Mouse (Mus musculus): ENCODE results near the gene Adam12. TPM values are rescaled to one million over a fixed set of nuclear protein-coding genes. Genes with fewer than 3 reads are reported as not detected.

The Adam12 gene
- polyA plus RNA-seq, 1 experiment from 2014 or later = 4.8 TPM

DNA sequence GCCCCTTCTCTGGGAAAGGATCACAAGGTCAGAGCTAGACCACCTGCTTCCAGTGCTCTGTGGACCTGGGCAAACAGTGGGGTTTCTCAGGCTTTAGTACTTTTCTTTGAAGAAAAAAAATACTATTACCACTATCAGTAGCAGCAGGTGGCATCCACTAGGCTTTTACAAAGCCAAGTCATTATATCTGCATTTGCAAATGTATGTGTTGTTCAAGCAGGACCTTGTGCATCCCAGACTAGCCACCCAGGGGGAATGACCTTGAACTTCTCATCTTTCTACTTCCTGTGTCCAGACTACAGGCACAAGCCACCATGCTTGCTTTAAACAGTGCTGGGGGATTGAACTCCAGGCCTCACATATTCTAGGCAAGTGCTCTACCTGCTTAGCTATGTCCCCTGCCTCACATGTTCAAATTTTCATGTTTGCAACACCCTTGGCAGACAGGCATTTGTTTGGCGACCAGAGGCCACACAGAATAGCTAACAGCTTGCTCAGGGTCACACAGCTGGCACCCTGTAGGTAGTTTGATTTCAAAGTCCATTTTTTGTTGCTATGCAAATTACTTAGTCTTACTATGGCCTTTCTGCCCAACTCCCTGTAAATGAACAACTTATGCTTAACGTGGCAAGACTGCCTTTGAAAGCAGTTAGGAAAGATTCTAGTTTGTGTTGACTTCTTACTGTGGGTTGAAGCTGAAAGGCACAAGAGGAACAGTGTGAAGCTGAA lies 209.6 kb downstream of the Adam12 start:
- peaks cover 14% of the 10 kb centered on the region for H3K4me1 ChIP-seq (replicated peaks)
- H3K9me3 ChIP-seq = no peaks in the 10 kb centered on the region
- 49% methylated on average over 2 of the region's 2 CpGs for WGBS
- no peak overlapping the region for H3K4me3 ChIP-seq
- H3K27me3 ChIP-seq = no peaks in the 10 kb centered on the region
- no peak overlapping the region for H3K9ac ChIP-seq
- no peak overlapping the region for H3K27ac ChIP-seq (replicated peaks)
- no peak for ATAC-seq (ENCODE audit: low FRiP score, low read depth)
- H3K36me3 ChIP-seq = no peaks in the 10 kb centered on the region
- H3K4me2 ChIP-seq = no peak overlapping the region

DNA sequence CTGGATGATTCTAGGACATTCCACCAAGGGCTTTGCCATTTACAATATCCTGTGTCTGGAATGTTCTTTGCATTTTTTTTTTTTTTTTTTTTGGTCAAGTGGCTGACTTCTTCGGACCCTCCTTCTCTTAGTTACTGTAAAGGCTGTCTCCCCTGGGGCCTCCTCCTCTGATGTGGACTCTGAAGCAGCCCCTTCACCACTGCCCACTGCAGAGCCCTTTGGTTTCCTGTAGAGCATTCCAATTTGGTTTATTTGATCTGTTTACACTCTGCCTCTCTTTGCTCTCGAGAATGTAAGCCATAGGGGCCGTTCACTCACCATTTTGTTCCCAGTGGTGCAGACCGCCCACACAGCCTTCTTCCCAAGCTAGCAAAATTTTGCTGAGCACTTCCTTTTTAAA lies 216.7 kb downstream of the Adam12 start:
- Histone ChIP-seq H3K36me3 (no peaks in the 10 kb centered on the region), H3K4me2 (no peak overlapping the region), H3K27ac (replicated peaks) (no peak overlapping the region), H3K4me3 (no peak overlapping the region), H3K27me3 (no peaks in the 10 kb centered on the region), H3K4me1 (replicated peaks) (peaks cover 4% of the 10 kb centered on the region), H3K9me3 (no peaks in the 10 kb centered on the region), H3K9ac (no peak overlapping the region)
- ATAC-seq (ENCODE audit: low FRiP score, low read depth) = no peak
- 65% methylated on average over 4 of the region's 4 CpGs for WGBS

DNA sequence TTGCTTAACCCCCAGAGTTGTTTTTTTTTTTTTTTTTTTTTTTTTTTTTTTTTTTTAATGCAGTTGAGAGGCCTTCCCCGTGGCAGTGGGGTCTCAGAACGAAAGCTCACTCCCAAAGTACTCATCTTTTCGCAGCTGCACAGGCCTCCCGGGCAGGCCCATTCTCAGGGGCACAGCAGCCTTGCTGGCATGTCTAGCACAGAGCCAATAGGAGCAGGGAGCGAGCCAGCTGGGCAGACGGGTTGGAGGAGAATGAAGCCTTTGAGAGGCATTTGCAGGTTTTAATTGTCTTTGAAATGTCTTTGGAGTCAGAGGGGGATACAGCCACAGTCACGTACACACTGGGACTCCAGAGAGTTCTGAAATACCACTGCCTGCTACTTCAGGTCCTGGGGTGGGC lies 217.2 kb downstream of the Adam12 start:
- Histone ChIP-seq H3K27ac (replicated peaks) (no peak overlapping the region), H3K36me3 (no peaks in the 10 kb centered on the region), H3K27me3 (no peaks in the 10 kb centered on the region), H3K4me3 (no peak overlapping the region), H3K9ac (no peak overlapping the region), H3K9me3 (no peaks in the 10 kb centered on the region), H3K4me1 (replicated peaks) (peaks cover 4% of the 10 kb centered on the region), H3K4me2 (no peak overlapping the region)
- ATAC-seq (ENCODE audit: low FRiP score, low read depth) = no peak
- 17% methylated on average over 7 of the region's 7 CpGs for WGBS

DNA sequence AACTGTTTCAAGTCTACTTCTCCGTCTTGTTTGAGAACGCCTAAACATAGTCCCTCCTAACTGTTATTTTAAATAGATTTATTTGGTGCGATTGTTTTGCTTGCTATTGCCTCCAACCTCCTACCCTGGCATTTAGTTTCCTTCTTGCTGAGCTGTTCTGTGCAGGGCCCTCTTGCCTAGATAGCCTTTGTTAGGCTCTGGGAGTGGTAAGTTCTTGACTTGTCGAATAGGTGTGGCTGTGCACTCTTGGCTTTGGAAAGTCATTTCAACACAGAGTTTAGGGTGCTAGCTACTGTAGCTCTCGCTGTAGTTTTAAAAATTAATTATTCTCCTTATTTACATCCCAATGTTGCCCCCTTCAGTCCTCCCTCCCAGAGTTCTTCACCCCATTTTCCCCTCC lies 222.8 kb downstream of the Adam12 start:
- H3K4me3 ChIP-seq = no peak overlapping the region
- no peak for ATAC-seq (ENCODE audit: low FRiP score, low read depth)
- H3K27me3 ChIP-seq = no peaks in the 10 kb centered on the region
- H3K4me2 ChIP-seq = no peak overlapping the region
- H3K9me3 ChIP-seq = no peaks in the 10 kb centered on the region
- H3K27ac ChIP-seq (replicated peaks) = no peak overlapping the region
- WGBS = 86% methylated on average over 5 of the region's 5 CpGs
- H3K9ac ChIP-seq = no peak overlapping the region
- H3K4me1 ChIP-seq (replicated peaks) = no peaks in the 10 kb centered on the region
- H3K36me3 ChIP-seq = no peaks in the 10 kb centered on the region

DNA sequence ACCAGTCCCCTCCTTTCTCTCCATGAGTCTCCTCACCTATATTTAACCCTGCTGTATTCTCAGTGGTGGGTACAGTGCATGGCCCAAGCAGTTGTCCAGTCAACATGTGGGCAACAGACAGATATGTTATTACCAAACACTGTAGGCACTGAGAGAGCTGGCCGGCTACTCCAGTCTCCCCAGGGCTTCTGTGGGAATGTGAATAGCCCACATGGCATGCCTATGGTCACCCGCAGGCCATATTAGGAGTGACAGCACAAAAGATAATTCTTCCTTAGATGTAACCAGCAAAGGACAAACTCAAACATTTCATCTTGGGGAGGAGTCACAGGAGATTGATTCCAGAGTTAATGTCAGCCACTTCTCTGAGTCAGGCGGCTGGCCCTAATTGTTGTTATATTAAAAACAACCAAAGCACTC lies 224.0 kb downstream of the Adam12 start:
- Histone ChIP-seq H3K9me3 (no peaks in the 10 kb centered on the region), H3K4me2 (no peak overlapping the region), H3K4me3 (no peak overlapping the region), H3K9ac (no peak overlapping the region), H3K27ac (replicated peaks) (no peak overlapping the region), H3K27me3 (no peaks in the 10 kb centered on the region), H3K36me3 (no peaks in the 10 kb centered on the region), H3K4me1 (replicated peaks) (no peaks in the 10 kb centered on the region)
- ATAC-seq (ENCODE audit: low FRiP score, low read depth) = no peak
- 70% methylated on average over 3 of the region's 3 CpGs for WGBS

DNA sequence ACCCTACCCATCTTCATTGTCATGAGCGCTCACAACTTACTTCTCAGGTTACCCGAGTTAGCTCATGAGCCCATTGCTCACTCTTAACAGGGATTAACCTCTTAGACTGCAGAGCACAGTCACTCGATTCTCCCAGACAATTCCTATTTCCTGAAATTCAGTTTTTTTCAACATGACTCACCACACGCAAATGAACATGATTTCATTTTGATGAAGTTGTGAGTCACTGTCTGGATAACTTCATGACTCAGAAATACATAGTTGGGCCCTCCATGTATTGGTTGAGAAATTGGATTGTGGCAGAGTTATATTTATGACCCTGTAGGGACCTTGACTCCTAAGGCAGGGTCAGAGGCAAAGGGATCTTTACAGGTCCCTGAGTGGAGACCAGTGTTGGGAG lies 230.4 kb downstream of the Adam12 start:
- H3K27me3 ChIP-seq = no peaks in the 10 kb centered on the region
- no peak for ATAC-seq (ENCODE audit: low FRiP score, low read depth)
- no peaks in the 10 kb centered on the region for H3K4me1 ChIP-seq (replicated peaks)
- no peak overlapping the region for H3K4me2 ChIP-seq
- no peak overlapping the region for H3K4me3 ChIP-seq
- 92% methylated on average over 4 of the region's 4 CpGs for WGBS
- H3K36me3 ChIP-seq = no peaks in the 10 kb centered on the region
- no peak overlapping the region for H3K27ac ChIP-seq (replicated peaks)
- H3K9me3 ChIP-seq = no peaks in the 10 kb centered on the region
- H3K9ac ChIP-seq = no peak overlapping the region

DNA sequence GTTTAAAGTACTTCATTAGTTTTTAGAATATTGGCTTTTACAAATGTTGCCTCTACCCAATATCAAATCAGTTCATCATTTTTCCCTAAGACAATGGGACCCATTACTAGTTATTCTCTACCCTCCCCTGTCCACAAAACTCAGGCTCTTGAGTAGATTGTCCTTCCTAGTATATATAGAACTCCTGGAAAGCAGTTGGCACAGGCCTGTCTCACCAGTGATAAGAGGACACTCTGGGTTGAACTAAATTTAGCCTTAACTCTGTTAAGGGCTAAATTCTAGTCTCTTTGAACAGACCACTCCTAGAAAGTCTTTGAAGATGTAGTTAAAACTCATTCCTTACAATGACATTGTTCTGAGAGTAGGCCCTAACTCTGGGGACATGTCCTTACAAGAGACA lies 241.0 kb downstream of the Adam12 start:
- Histone ChIP-seq H3K9ac (no peak overlapping the region), H3K4me3 (no peak overlapping the region), H3K36me3 (no peaks in the 10 kb centered on the region), H3K27ac (replicated peaks) (no peak overlapping the region), H3K4me1 (replicated peaks) (no peaks in the 10 kb centered on the region), H3K27me3 (no peaks in the 10 kb centered on the region), H3K9me3 (no peaks in the 10 kb centered on the region), H3K4me2 (no peak overlapping the region)
- ATAC-seq (ENCODE audit: low FRiP score, low read depth) = no peak

DNA sequence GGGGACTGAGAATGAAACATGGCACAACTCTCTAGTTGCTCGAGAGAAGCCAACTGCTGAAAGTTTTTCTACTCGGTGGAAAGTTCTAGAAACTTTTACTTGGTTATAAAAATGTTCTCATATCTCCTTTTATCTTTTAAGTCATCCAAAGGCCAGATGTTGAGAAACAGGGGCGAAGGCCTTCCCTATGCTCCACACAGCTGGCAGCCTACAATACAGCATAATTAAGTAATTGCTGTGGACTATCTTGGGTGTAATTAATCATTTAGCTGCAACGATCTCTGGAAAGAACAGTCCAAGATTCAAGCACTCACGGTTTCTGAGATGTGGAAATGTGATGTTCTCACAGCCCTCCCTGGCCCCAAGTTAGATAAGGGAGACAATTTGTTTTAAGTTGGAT lies 243.6 kb downstream of the Adam12 start:
- H3K9me3 ChIP-seq = no peaks in the 10 kb centered on the region
- peaks cover 7% of the 10 kb centered on the region; the same call in 1 of the 2 replicates for H3K4me1 ChIP-seq (replicated peaks)
- no peak overlapping the region for H3K27ac ChIP-seq (replicated peaks)
- no peaks in the 10 kb centered on the region for H3K36me3 ChIP-seq
- H3K27me3 ChIP-seq = no peaks in the 10 kb centered on the region
- H3K4me2 ChIP-seq = no peak overlapping the region
- no peak for ATAC-seq (ENCODE audit: low FRiP score, low read depth)
- 75% methylated on average over 5 of the region's 5 CpGs for WGBS
- H3K4me3 ChIP-seq = no peak overlapping the region
- no peak overlapping the region for H3K9ac ChIP-seq

DNA sequence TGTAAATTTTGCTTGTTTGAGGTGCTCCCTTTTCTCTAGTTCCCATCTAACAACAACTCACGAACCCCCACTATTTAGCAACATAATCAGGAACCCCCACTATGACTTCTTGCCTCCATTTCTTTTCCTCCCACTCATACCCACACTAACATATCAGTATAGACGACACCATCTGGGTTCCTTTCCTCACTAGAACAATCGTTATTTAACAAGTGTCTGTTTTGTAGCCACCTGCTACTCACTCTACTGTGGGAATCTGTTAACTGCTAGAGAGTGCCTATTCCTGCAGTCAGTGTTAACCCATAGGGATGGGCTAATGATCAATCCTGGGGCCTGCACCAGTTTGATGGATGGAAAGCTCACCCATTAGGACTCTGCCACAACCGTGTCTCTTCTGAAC lies 245.7 kb downstream of the Adam12 start:
- H3K27me3 ChIP-seq = no peaks in the 10 kb centered on the region
- H3K27ac ChIP-seq (replicated peaks) = no peak overlapping the region
- no peak overlapping the region for H3K4me2 ChIP-seq
- no peaks in the 10 kb centered on the region for H3K36me3 ChIP-seq
- WGBS = 70% methylated on average over 4 of the region's 4 CpGs
- H3K9me3 ChIP-seq = no peaks in the 10 kb centered on the region
- H3K4me3 ChIP-seq = no peak overlapping the region
- no peak overlapping the region for H3K9ac ChIP-seq
- H3K4me1 ChIP-seq (replicated peaks) = peaks cover 7% of the 10 kb centered on the region; the same call in 1 of the 2 replicates
- ATAC-seq (ENCODE audit: low FRiP score, low read depth) = no peak

DNA sequence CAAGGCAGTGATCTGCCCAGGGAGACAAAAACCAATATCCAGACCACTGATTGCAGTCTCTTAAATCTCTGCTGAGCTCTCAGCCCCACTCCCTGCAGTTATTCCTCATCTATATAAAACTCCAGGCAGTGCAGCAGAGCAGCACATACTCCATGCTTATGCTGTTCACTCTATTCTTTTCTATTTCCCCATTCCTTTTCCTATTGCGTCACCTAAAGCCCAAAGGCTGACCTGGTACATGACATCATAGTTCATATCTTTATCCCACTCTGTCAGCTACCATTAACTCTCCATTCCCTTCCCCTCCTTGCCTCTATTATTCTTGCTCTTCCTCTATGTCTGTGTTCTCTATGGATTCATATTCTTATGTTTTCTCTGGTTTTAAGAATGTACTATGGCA lies 246.3 kb downstream of the Adam12 start:
- H3K9me3 ChIP-seq = no peaks in the 10 kb centered on the region
- H3K4me1 ChIP-seq (replicated peaks) = peaks cover 7% of the 10 kb centered on the region; the same call in 1 of the 2 replicates
- ATAC-seq (ENCODE audit: low FRiP score, low read depth) = no peak
- no peak overlapping the region for H3K4me2 ChIP-seq
- no peaks in the 10 kb centered on the region for H3K27me3 ChIP-seq
- 74% methylated on average over 1 of the region's 1 CpGs for WGBS
- no peak overlapping the region for H3K4me3 ChIP-seq
- H3K9ac ChIP-seq = no peak overlapping the region
- no peak overlapping the region for H3K27ac ChIP-seq (replicated peaks)
- H3K36me3 ChIP-seq = no peaks in the 10 kb centered on the region

DNA sequence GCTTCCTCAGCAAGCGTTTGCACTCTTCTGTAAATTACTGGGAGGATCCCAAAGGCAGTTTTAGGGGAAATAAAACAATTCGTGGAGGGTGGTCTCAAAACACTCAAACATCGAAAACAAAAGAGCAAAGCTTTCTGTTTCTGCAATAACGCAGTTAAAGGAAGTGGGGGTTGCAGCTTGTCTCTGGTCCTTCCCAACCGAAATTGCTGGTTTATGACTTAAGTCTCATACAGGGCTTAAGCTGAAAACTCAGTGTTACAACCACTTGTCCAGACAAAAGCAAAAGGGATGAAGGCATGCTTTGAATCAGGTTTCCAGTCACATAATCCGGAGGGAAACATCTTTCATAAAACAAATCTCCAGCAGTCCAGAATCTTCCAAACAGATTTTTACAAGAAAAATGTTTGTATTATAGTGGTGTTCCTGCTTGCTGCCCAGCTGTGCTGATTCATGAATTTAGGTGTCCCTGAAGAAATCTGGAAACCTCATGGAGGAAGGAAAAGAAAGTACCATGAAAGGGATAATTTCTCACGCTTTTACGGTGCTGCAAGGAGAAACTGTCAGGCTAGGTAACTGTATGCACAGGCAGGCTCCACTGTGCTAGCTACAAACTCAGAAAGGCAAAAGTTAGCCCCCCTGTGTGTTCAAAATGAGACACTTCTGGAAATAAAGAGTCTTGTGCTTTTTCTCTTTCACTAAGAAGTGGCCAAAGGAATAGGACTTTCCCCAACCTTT lies 255.4 kb downstream of the Adam12 start:
- no peak for ATAC-seq (ENCODE audit: low FRiP score, low read depth)
- H3K9me3 ChIP-seq = no peaks in the 10 kb centered on the region
- WGBS = 59% methylated on average over 8 of the region's 8 CpGs
- no peaks in the 10 kb centered on the region for H3K36me3 ChIP-seq
- peaks cover 12% of the 10 kb centered on the region for H3K4me1 ChIP-seq (replicated peaks)
- no peak overlapping the region for H3K9ac ChIP-seq
- no peaks in the 10 kb centered on the region for H3K27me3 ChIP-seq
- 0 out of 2 replicates have a peak overlapping the region, but pooled peaks have one; percentile 18 for H3K27ac ChIP-seq (replicated peaks)
- H3K4me2 ChIP-seq = no peak overlapping the region
- H3K4me3 ChIP-seq = no peak overlapping the region

DNA sequence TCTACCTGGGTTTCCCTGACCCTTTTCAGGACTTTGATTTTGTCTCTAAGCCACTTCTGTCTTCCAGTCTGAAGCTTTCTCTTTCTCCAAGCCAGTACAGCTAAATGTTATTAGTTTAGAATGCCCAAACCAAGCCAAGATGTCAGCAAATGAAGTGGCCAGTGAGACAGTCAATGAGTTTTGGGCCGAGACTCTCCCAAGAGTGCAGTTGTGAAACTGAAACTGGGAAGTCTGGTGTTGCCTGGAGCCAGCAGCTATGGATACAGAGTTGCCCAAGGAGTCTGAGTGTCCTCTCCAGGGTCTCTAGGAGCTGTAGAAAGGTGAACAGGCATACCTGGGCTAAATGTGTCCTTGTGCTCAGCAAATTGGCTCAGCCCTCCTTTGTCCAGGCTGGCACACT lies 260.9 kb downstream of the Adam12 start:
- Histone ChIP-seq H3K36me3 (no peaks in the 10 kb centered on the region), H3K4me1 (replicated peaks) (peaks cover 17% of the 10 kb centered on the region), H3K4me3 (no peak overlapping the region), H3K9me3 (no peaks in the 10 kb centered on the region), H3K27me3 (no peaks in the 10 kb centered on the region), H3K9ac (no peak overlapping the region), H3K4me2 (no peak overlapping the region), H3K27ac (replicated peaks) (no peak overlapping the region)
- no peak for ATAC-seq (ENCODE audit: low FRiP score, low read depth)
- WGBS = 95% methylated on average over 1 of the region's 1 CpGs
